Comparison of ENCODE assay signal across 16 mouse cellular contexts in genomic region chr3:69549602-69550001, GRCm38 (mm10). TPM values are rescaled to one million over a fixed set of nuclear protein-coding genes. Genes with fewer than 3 reads are reported as not detected.
A peak's percentile ranks its signal among the peaks of the same experiment; 100 is the strongest.
DNase-seq lines count a peak whose midpoint lies in the region; ATAC-seq lines count a peak whose summit lies in the region.
"Had no signal": no experiment of that assay in that cellular context is flagged by ENCODE, and none has a peak within 500 bp of the region (broad histone marks: within the 10 kb centered on the region; RNA-seq: fewer than 3 reads in every experiment).

No protein-coding gene starts in this region.

- DNase-seq in cerebellum, postnatal 4 days (ENCODE audit: low spot score in 2 of 2), result no peak
- DNase-seq in heart, adult 11 months, result peak; percentile 79
- DNase-seq in heart, postnatal 36 days, result no peak
- DNase-seq in cerebellum, adult 9-11 months, result peak; percentile 32
- peak; percentile 23 to 30 for DNase-seq in cerebellum, postnatal 36 days
- DNase-seq in right cerebral cortex, adult 18-20 months, result no peak
- DNase-seq: adrenal gland, adult 8-10 months; adrenal gland, postnatal 36 days; B cell, adult 2 months; embryo, embryonic 11 days; heart, postnatal 14 days; kidney, adult 11 months had no signal

- 0 out of 2 replicates have a peak, but pooled peaks have one; percentile 27 for ATAC-seq in cerebellum, adult (ENCODE audit: insufficient number of reproducible peaks, low FRiP score, low TSS enrichment)
- ATAC-seq: CD4-positive, CD25-positive, alpha-beta regulatory T cell, adult 4 months; forebrain, embryonic 15.5 days had no signal

- intact Hi-C loops in heart, postnatal 36 days (cut with DNase I), result no loop called here

RNA-seq across cellular contexts. Expression of gene B3galnt1, which starts 49.2 kb away (rescaled TPM):
- total RNA-seq in heart, postnatal 36 days (2021), result 1 to 10 TPM; 2.0 to 3.4 TPM
- total RNA-seq: G1E had no signal

Comparison
In these comparisons a context has a peak if more than half of its experiments do, and no peak if none do; other contexts are left out.
1. DNase-seq: peak in heart, adult 11 months (single experiment), cerebellum, adult 9-11 months (single experiment) and cerebellum, postnatal 36 days (2 of 2); none in cerebellum, postnatal 4 days (0 of 2), heart, postnatal 36 days (0 of 2) and right cerebral cortex, adult 18-20 months (single experiment).